Mouse (Mus musculus) c-Kit-positive CD71-positive TER-119-negative erythroid progenitor cells, embryonic 14.5 days (primary cell): ENCODE data around the gene Stk40.
"Not testable (repeated sequence)": the region's sequence is repeated elsewhere in the genome, so short reads cannot be mapped to it uniquely, and the experiment has no call there.

Experiments
- DNase-seq: peaks from one replicate; pipeline ENCODE4 v3.0.0-alpha.2; 2013; ENCODE audit warnings: low read depth

Stk40 gene

DNA sequence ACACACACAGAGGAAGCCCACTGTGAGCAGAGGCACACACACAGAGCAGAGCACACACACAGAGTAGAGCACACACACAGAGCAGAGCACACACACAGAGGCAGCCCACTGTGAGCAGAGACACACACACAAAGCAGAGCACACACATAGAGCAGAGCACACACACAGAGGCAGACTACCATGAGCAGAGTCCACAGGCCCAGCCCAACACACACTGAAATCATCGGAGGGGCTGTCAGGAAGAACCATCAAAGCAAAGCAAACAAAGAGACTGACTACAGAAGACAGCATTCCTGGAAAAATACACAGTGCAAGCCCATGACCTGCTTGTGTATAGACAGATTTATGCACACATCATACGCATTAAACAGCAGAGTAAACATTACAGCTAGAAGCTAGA lies 52.1 kb downstream of the Stk40 start:
- DNase-seq: no peak

- DNase-seq: no peak
These were observed 52.9 kb downstream of the Stk40 start for GRCm38 (mm10) chr4:126156617-126157016.

GRCm38 (mm10) chr4:126157562-126157961 lies 53.8 kb downstream of the Stk40 start:
- DNase-seq: peak; percentile 34

DNA sequence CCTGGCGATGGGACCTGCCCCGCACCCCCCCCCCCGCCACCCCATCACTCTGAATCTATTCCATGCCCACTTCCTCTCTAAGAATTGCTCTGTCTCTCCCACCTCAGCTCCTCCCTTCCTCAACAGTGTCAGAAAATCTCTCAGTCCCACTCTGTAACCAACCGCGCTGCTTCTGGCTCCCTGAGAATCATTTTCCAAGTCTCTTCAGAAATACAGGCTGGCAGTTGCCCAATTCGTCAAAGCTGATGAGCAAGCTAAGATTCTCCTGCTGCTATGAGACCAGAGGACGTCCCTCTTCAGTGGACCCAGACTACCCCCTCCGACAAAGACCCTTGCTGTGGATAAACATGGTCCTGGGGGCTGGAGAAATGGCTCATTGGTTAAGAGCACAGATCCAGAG lies 55.7 kb downstream of the Stk40 start:
- DNase-seq: no peak

DNA sequence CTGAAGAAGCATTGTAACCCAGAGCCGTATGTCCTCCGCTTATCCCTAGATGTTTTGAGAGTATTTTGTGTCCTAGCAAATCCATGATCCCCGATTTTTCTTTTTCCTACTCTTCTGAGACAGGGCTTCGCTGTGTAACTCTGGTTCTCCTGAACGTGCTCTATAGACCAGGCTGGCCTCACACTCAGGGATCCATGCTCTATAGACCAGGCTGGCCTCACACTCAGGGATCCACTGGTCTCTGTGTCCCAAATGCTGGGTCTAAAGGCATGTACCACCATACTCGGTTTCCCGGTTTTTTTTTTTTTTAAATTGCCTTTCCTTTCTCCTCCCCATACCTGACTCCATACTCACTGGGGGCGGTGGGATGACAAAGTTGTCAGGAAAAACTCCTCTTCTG lies 57.2 kb downstream of the Stk40 start:
- DNase-seq: no peak

- no peak for DNase-seq
These were observed 57.7 kb downstream of the Stk40 start for GRCm38 (mm10) chr4:126161456-126161855.

- DNase-seq: no peak
These were observed 58.2 kb downstream of the Stk40 start for GRCm38 (mm10) chr4:126161986-126162385.

- peak; percentile 77 for DNase-seq
These were observed 58.8 kb downstream of the Stk40 start for GRCm38 (mm10) chr4:126162544-126163066.

DNA sequence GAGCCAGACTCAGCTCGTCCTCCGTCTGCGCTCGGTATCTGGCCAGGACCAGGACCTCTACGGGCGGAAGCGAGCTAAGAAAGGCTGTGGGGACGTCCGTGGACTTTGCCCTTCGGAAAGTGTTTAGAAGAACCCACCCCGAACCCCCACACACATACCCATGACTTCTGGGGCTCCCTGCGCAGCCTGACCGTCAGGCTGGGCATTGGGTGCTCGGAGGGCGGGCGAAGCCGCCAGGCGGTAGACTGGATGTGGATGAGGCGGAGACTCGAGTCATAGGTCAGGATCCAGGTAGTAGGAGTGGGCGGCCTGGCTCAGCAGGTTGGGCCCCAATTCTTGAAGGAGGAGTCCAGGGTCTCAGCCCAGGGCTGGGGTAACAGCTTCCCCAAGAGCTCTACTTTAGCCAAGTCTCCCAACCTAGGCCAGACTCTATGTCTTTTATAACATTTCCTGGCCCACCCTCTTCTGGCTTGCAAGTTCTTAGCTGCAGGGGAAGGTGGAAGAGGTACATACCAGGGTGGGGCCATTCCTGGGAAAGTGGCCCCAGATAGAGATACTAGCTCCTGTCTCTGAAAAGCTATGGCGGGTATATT lies 59.4 kb downstream of the Stk40 start, which contains the start of gene Sh3d21:
Gene Sh3d21 (minus strand): TSS at position 425 of the 593 bp plus-strand sequence.
- peak; percentile 21 for DNase-seq

DNA sequence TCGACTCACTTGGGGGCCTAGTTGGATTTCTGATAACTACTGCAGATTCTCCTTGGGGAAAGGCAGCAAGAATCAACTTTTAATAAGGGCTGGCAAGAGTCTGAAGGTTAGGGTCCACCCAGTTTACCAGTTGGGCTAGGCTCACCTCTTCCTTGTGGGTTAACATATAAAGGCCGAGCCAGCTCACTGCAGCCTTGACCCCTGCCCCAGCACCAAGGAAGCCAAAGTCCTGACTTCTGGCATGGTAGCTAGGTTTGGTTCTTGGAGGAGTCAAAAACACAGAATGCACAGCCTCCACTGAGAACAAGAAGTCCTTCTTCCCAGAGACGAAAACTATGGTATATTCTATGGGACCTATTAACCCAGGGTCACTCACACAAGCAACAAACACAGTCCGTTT lies 59.9 kb downstream of the Stk40 start:
- DNase-seq: no peak

- DNase-seq: not testable (repeated sequence)
These were observed 61.3 kb downstream of the Stk40 start for GRCm38 (mm10) chr4:126165092-126165491.

DNA sequence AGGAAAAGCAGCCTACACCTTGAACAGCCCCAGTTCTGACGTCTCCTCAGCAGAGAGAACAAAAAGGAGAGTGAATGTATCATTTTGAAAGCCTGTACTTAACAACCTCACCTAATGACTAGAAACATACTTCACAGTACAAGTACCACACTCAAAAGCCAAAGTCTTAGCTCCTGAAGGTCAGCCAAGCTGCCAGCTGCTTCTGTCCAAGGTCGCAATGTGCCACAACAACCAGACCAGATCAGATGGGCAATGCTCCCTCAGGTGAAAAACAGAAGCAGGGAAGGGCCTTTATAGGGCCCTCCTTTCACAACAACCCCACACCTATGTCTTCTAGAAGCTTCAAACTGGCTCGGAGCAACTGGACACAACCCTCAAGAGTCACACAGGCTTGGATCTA lies 62.3 kb downstream of the Stk40 start:
- no peak for DNase-seq

- DNase-seq: no peak
These were observed 65.1 kb downstream of the Stk40 start for GRCm38 (mm10) chr4:126168851-126169250.

DNA sequence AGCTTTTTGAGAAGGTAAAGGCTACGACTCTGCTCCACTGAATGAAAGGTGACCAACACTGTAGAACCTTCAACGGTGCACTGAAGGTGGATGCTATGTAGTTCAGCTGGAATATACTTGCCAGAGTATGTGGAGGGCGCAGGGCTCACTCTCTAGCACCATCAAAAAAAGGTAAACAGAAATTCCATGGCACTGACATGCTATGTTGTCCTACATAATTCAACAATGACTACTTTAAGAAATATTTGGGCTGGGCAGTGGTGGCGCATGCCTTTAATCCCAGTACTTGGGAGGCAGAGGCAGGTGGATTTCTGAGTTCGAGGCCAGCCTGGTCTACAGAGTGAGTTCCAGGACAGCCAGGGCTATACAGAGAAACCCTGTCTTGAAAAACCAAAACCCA lies 67.0 kb downstream of the Stk40 start:
- DNase-seq: not testable (repeated sequence)

DNA sequence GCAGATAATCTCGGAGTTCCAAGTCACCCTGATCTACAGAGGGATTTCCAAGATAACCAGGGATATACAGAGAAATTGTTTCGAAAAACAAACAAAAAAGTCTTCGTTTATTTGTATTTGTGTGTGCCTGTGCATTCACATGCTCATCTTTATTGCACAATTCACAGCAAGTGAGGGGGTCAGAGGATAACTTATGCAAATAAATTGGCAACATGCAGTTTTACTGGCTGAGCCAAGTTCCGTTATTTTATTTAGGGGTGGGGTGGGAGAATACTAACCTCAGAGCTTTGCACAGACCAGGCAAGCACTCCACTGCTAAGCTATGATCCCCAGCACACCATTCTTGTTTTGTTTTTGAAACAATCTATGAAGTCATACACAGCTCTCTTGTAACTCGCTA lies 70.0 kb downstream of the Stk40 start:
- no peak for DNase-seq

GRCm38 (mm10) chr4:126175980-126176379 lies 72.2 kb downstream of the Stk40 start:
- not testable (repeated sequence) for DNase-seq

DNA sequence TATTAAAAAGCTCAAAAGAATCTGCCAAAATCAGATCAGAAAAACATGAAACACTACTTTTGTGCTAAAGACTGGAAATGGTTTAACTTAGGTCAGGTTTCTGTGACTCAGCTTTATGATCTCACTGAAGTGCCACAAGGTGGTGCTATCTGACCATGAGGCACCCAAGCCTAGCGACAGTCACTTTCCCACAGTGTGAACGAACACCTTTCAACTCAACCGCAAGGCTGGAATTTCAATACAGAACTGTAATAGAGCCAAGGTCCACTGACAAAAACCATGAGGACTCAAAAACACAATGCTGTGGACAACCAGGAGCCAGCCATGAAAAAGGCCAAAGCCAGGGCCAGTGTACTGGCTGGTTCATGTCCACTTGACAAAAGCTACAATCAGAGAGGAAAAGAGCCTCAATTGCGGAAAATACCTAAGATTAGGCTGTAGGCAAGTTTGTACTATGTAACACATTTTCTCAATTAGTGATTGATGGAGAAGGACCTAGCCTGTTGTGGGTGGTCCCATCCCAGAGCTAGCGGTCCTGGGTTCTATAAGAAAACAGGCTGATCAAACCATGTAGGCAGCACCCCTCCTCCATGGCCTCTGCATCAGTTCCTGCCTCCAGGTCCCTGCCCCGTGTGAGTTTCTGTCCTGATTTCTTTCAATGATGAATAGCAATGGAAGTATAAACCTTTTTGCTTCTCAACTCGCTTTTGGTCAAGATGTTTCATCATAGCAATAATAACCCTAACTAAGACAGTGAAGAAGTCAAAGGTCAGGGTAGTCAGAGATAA lies 77.6 kb downstream of the Stk40 start:
- DNase-seq: no peak

DNA sequence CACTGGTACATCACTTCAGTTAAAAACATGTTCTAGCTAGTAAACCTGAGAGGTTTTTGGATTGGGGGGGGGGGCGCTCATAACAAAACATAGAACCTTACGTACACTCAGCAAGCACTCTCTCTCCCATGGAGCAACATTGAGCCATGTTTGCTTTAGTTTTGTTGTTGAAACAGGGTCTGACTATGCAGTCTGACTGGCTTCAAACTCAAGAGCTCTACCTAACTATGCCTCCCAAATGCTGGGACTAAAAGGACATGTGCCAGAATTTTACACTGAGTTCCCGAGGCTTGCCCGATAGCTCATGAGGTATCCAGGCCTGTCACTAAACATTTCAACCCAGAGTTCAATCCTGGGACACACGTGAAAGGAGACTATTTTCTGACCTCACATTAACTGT lies 79.3 kb downstream of the Stk40 start:
- no peak for DNase-seq

DNA sequence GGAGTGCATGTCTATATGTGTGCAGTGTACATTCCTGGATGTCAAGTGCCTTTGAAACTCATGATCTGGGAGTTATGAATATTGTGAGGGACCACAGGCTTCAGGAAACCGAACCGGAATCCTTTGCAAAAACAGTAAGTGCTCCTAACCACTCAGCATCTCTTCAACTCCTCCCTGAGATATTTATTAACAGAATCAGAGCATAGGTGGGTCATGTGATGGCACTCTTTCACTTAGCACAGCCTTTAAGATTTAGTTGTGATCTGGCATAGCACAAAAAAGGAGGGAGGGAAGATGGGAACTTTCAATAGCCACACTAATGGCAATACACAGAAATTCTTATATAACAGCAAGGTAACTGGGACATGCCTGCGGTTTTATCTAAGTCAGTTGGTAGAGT lies 83.3 kb downstream of the Stk40 start:
- no peak for DNase-seq
